Mouse (Mus musculus): ENCODE results near the gene Frmd5. TPM values are rescaled to one million over a fixed set of nuclear protein-coding genes. Genes with fewer than 3 reads are reported as not detected.

The Frmd5 gene
- polyA plus RNA-seq, 1 experiment from 2014 or later, result 40.8 TPM

DNA sequence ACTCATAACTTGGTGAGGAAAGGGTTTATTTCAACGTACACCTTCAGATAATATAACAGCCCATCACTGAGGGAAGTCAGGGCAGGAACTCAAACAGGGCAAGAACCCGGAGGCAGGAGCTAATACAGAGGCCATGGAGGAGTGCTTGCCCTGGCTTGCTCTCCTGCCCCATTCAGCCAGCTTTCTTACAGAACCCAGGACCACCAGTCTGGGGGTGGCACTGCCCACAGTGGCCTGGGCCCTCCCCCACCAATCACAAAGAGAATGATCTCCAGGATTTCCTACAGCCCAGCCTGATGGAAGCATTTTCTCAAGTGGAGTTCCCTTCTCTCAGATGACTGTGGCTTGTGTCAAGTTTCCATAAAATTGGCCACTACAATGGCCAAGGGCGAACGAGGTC lies 67.5 kb downstream of the Frmd5 start:
- Histone ChIP-seq H3K36me3 (ENCODE audit: control insufficient read depth, insufficient read depth, low read length) (no peaks in the 10 kb centered on the region), H3K4me3 (ENCODE audit: control insufficient read depth in 1 of 2, insufficient read depth in 1 of 2, low read depth in 1 of 2, low read length in 2 of 2) (no peak overlapping the region), H3K27me3 (ENCODE audit: control insufficient read depth, insufficient read depth, low read length) (no peaks in the 10 kb centered on the region), H3K9me3 (ENCODE audit: control insufficient read depth, low read length) (no peaks in the 10 kb centered on the region), H3K9ac (ENCODE audit: low read length) (no peak overlapping the region), H3K4me2 (ENCODE audit: low read length) (no peak overlapping the region), H3K4me1 (ENCODE audit: control insufficient read depth in 2 of 2, insufficient read depth in 2 of 2, low read length in 2 of 2) (no peaks in the 10 kb centered on the region), H3K27ac (replicated peaks in 1 of 2; ENCODE audit: control insufficient read depth in 1 of 2, insufficient read depth in 1 of 2, low read depth in 2 of 2, low read length in 2 of 2) (no peak overlapping the region)
- no peak for ATAC-seq (ENCODE audit: insufficient number of reproducible peaks, insufficient read depth, low FRiP score, low read depth)
- WGBS, result 84% methylated on average over 4 of the region's 4 CpGs

DNA sequence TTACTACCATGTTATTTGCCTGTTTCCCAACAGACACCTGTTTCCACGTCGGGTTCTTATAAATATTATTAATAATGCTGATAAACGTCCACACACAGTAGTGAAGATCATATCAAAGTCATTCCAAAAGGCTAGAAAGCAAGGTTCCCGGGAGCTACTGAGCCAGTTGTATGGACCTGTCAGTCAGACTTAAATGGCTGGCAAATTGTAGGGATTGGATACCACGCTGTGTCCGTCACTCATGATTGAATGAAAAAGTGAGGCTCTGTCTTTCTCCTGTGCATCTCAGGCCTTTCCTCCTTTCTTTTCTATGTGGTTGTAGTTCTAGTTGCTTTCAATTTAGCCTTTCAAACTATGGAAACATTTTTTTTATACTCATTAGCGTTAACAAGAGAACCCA lies 73.5 kb downstream of the Frmd5 start:
- H3K4me3 ChIP-seq (ENCODE audit: control insufficient read depth in 1 of 2, insufficient read depth in 1 of 2, low read depth in 1 of 2, low read length in 2 of 2), result no peak overlapping the region
- H3K4me2 ChIP-seq (ENCODE audit: low read length), result no peak overlapping the region
- 84% methylated on average over 7 of the region's 7 CpGs for WGBS
- no peaks in the 10 kb centered on the region for H3K9me3 ChIP-seq (ENCODE audit: control insufficient read depth, low read length)
- no peaks in the 10 kb centered on the region for H3K36me3 ChIP-seq (ENCODE audit: control insufficient read depth, insufficient read depth, low read length)
- H3K27ac ChIP-seq (replicated peaks in 1 of 2; ENCODE audit: control insufficient read depth in 1 of 2, insufficient read depth in 1 of 2, low read depth in 2 of 2, low read length in 2 of 2), result no peak overlapping the region
- H3K4me1 ChIP-seq (ENCODE audit: control insufficient read depth in 2 of 2, insufficient read depth in 2 of 2, low read length in 2 of 2), result no peaks in the 10 kb centered on the region
- no peak for ATAC-seq (ENCODE audit: insufficient number of reproducible peaks, insufficient read depth, low FRiP score, low read depth)
- H3K9ac ChIP-seq (ENCODE audit: low read length), result no peak overlapping the region
- H3K27me3 ChIP-seq (ENCODE audit: control insufficient read depth, insufficient read depth, low read length), result no peaks in the 10 kb centered on the region

DNA sequence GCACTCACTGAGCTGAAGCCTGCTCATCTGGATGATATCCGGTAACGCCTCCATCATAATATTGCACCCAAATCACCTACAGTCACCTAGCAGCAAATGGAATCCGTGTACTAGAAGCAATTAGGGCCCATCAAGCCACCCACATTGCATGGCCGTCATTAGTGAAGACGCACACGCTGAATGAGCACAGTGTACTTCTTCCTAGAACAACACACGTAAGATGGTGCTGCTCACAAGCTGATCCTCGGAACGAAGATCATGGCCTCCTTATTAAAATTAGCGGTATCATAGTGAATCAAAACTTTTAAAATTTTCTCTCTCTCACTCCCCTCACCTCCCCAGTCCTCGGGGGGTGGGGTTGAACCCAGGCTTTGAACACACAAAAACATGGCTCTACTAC lies 76.4 kb downstream of the Frmd5 start:
- WGBS, result 87% methylated on average over 11 of the region's 11 CpGs
- ATAC-seq (ENCODE audit: insufficient number of reproducible peaks, insufficient read depth, low FRiP score, low read depth), result no peak
- Histone ChIP-seq H3K4me2 (ENCODE audit: low read length) (no peak overlapping the region), H3K27me3 (ENCODE audit: control insufficient read depth, insufficient read depth, low read length) (no peaks in the 10 kb centered on the region), H3K9me3 (ENCODE audit: control insufficient read depth, low read length) (no peaks in the 10 kb centered on the region), H3K4me3 (ENCODE audit: control insufficient read depth in 1 of 2, insufficient read depth in 1 of 2, low read depth in 1 of 2, low read length in 2 of 2) (no peak overlapping the region), H3K4me1 (ENCODE audit: control insufficient read depth in 2 of 2, insufficient read depth in 2 of 2, low read length in 2 of 2) (no peaks in the 10 kb centered on the region), H3K27ac (replicated peaks in 1 of 2; ENCODE audit: control insufficient read depth in 1 of 2, insufficient read depth in 1 of 2, low read depth in 2 of 2, low read length in 2 of 2) (no peak overlapping the region), H3K36me3 (ENCODE audit: control insufficient read depth, insufficient read depth, low read length) (no peaks in the 10 kb centered on the region), H3K9ac (ENCODE audit: low read length) (no peak overlapping the region)

DNA sequence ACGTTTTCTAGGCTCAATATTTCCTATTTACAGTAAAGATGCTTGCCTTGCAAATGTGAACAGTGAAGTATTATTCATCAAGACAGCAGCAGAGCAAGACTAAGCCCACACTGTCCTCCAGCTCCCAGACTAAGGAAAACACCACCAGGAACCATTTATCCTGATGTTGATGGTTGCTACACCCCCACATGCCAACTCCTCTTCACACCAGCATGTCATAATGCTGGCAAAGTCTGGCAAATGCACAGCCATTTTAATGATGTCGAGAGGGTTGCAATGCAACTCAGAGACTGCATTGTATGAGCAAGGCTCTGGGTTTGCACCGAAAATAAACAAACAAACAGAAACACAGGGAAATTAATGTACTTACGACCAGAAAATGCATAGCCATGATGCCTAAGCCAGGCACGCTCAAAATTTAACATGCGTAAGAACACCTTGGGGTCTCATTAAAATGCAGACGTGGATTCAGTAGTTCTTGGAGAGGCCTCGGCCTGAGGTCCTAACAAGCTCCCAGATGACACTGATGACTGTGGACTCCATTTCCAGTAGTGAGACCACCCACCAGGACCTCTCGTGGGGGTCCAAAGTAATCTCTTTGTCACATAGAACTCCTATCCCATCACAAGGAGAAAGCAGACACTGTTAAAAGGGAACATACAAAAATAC lies 77.8 kb downstream of the Frmd5 start:
- Histone ChIP-seq H3K36me3 (ENCODE audit: control insufficient read depth, insufficient read depth, low read length) (no peaks in the 10 kb centered on the region), H3K9ac (ENCODE audit: low read length) (no peak overlapping the region), H3K4me2 (ENCODE audit: low read length) (no peak overlapping the region), H3K27ac (replicated peaks in 1 of 2; ENCODE audit: control insufficient read depth in 1 of 2, insufficient read depth in 1 of 2, low read depth in 2 of 2, low read length in 2 of 2) (no peak overlapping the region), H3K27me3 (ENCODE audit: control insufficient read depth, insufficient read depth, low read length) (no peaks in the 10 kb centered on the region), H3K4me3 (ENCODE audit: control insufficient read depth in 1 of 2, insufficient read depth in 1 of 2, low read depth in 1 of 2, low read length in 2 of 2) (no peak overlapping the region), H3K9me3 (ENCODE audit: control insufficient read depth, low read length) (no peaks in the 10 kb centered on the region), H3K4me1 (ENCODE audit: control insufficient read depth in 2 of 2, insufficient read depth in 2 of 2, low read length in 2 of 2) (no peaks in the 10 kb centered on the region)
- 77% methylated on average over 9 of the region's 9 CpGs for WGBS
- no peak for ATAC-seq (ENCODE audit: insufficient number of reproducible peaks, insufficient read depth, low FRiP score, low read depth)

DNA sequence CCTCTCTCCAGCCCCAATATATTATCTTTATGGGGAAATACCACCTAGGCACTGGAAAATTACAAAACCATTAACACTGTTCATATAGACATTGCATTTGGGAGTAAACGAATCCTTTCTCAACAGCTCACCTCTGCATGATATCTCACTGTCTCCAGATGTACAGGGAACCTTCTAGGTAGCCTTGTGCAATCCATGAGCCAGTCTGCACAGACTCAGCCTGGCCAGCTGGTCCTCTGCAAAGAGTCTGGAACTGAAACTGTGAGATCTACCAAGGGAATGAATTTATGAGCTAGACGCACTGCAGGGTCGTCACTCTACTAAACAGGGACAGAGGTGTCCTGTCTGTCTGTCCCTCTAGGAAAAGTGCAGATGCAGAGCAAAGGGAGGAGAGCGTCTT lies 82.0 kb downstream of the Frmd5 start:
- 76% methylated on average over 4 of the region's 4 CpGs for WGBS

DNA sequence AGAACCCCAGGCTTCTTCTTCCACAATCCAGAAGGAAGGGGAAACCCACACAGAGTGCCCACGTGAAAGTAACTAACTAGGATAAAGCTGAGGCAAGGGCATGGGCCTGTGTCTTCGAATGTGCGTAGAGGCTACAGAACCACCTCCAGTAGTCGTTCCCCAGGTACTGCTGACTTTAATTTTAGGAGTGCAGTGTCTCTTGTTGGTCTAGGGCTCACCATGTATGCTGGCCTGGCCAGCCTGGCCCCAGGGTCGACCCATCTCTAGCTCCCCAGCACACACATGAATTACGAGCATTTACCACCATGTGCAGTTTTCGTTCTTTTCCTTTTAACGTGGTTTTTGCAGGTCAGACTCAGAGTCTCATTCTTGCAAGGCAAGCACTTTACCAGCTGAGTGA lies 83.1 kb downstream of the Frmd5 start:
- Histone ChIP-seq H3K4me2 (ENCODE audit: low read length) (no peak overlapping the region), H3K4me3 (ENCODE audit: control insufficient read depth in 1 of 2, insufficient read depth in 1 of 2, low read depth in 1 of 2, low read length in 2 of 2) (no peak overlapping the region), H3K4me1 (ENCODE audit: control insufficient read depth in 2 of 2, insufficient read depth in 2 of 2, low read length in 2 of 2) (no peaks in the 10 kb centered on the region), H3K9me3 (ENCODE audit: control insufficient read depth, low read length) (no peaks in the 10 kb centered on the region), H3K9ac (ENCODE audit: low read length) (no peak overlapping the region), H3K27ac (replicated peaks in 1 of 2; ENCODE audit: control insufficient read depth in 1 of 2, insufficient read depth in 1 of 2, low read depth in 2 of 2, low read length in 2 of 2) (no peak overlapping the region), H3K36me3 (ENCODE audit: control insufficient read depth, insufficient read depth, low read length) (no peaks in the 10 kb centered on the region), H3K27me3 (ENCODE audit: control insufficient read depth, insufficient read depth, low read length) (no peaks in the 10 kb centered on the region)
- 85% methylated on average over 8 of the region's 8 CpGs for WGBS
- ATAC-seq (ENCODE audit: insufficient number of reproducible peaks, insufficient read depth, low FRiP score, low read depth), result no peak

More for the DNA sequence above, 82.0 kb downstream of the Frmd5 start:
- Histone ChIP-seq H3K36me3 (ENCODE audit: control insufficient read depth, insufficient read depth, low read length) (no peaks in the 10 kb centered on the region), H3K4me1 (ENCODE audit: control insufficient read depth in 2 of 2, insufficient read depth in 2 of 2, low read length in 2 of 2) (no peaks in the 10 kb centered on the region), H3K9me3 (ENCODE audit: control insufficient read depth, low read length) (no peaks in the 10 kb centered on the region), H3K27ac (replicated peaks in 1 of 2; ENCODE audit: control insufficient read depth in 1 of 2, insufficient read depth in 1 of 2, low read depth in 2 of 2, low read length in 2 of 2) (no peak overlapping the region), H3K27me3 (ENCODE audit: control insufficient read depth, insufficient read depth, low read length) (no peaks in the 10 kb centered on the region), H3K4me3 (ENCODE audit: control insufficient read depth in 1 of 2, insufficient read depth in 1 of 2, low read depth in 1 of 2, low read length in 2 of 2) (no peak overlapping the region), H3K9ac (ENCODE audit: low read length) (no peak overlapping the region), H3K4me2 (ENCODE audit: low read length) (no peak overlapping the region)
- ATAC-seq (ENCODE audit: insufficient number of reproducible peaks, insufficient read depth, low FRiP score, low read depth), result no peak

DNA sequence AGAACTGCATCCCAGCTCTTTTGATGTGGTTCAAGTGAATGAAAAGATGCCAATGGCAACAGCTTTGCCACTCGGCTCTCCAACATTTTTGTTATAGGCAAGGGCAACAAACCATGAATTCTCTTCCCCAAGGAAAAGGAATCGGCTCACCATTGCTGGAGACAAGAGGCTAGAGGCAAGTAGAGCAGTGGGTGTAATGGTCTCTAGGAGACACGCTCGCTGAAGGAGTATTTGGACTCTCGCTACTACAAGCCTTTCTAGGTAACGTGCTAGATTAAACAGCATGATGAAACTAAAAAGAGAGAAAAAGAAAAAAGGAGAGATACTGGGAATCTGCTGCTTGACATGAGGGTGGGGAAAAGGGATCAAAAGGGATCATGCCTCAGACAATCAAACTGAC lies 87.9 kb downstream of the Frmd5 start:
- Histone ChIP-seq H3K4me2 (ENCODE audit: low read length) (no peak overlapping the region), H3K4me1 (ENCODE audit: control insufficient read depth in 2 of 2, insufficient read depth in 2 of 2, low read length in 2 of 2) (no peaks in the 10 kb centered on the region), H3K9me3 (ENCODE audit: control insufficient read depth, low read length) (peaks cover 7% of the 10 kb centered on the region), H3K27me3 (ENCODE audit: control insufficient read depth, insufficient read depth, low read length) (no peaks in the 10 kb centered on the region), H3K9ac (ENCODE audit: low read length) (no peak overlapping the region), H3K4me3 (ENCODE audit: control insufficient read depth in 1 of 2, insufficient read depth in 1 of 2, low read depth in 1 of 2, low read length in 2 of 2) (no peak overlapping the region), H3K27ac (replicated peaks in 1 of 2; ENCODE audit: control insufficient read depth in 1 of 2, insufficient read depth in 1 of 2, low read depth in 2 of 2, low read length in 2 of 2) (no peak overlapping the region), H3K36me3 (ENCODE audit: control insufficient read depth, insufficient read depth, low read length) (no peaks in the 10 kb centered on the region)
- ATAC-seq (ENCODE audit: insufficient number of reproducible peaks, insufficient read depth, low FRiP score, low read depth), result no peak
- WGBS, result 84% methylated on average over 6 of the region's 6 CpGs

DNA sequence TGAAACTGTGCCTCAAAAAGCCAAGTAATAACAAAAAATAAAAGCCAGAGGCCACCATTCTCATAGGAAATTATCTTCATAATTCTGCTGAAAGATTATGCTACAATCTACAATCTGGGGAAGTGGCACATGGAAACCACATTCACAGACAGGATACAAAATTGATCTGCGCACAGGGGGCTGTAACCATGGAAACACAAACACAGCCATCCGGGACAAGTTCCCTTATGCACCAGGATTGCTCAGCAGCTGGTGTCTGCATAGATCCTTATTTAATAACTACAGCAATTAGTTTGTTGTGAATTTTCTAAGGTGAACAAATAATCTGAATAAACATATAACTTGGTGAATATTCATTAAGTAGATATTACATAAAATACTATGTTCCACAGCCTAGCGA lies 89.8 kb downstream of the Frmd5 start:
- no peak overlapping the region for H3K4me3 ChIP-seq (ENCODE audit: control insufficient read depth in 1 of 2, insufficient read depth in 1 of 2, low read depth in 1 of 2, low read length in 2 of 2)
- no peak for ATAC-seq (ENCODE audit: insufficient number of reproducible peaks, insufficient read depth, low FRiP score, low read depth)
- WGBS, result 76% methylated on average over 3 of the region's 3 CpGs

More for the DNA sequence above, 89.8 kb downstream of the Frmd5 start:
- H3K9ac ChIP-seq (ENCODE audit: low read length), result no peak overlapping the region
- no peak overlapping the region for H3K27ac ChIP-seq (replicated peaks in 1 of 2; ENCODE audit: control insufficient read depth in 1 of 2, insufficient read depth in 1 of 2, low read depth in 2 of 2, low read length in 2 of 2)
- no peaks in the 10 kb centered on the region for H3K36me3 ChIP-seq (ENCODE audit: control insufficient read depth, insufficient read depth, low read length)
- H3K4me2 ChIP-seq (ENCODE audit: low read length), result no peak overlapping the region
- no peaks in the 10 kb centered on the region for H3K4me1 ChIP-seq (ENCODE audit: control insufficient read depth in 2 of 2, insufficient read depth in 2 of 2, low read length in 2 of 2)
- no peaks in the 10 kb centered on the region for H3K27me3 ChIP-seq (ENCODE audit: control insufficient read depth, insufficient read depth, low read length)
- H3K9me3 ChIP-seq (ENCODE audit: control insufficient read depth, low read length), result peaks cover 7% of the 10 kb centered on the region

All from heart, embryonic 14.5 days (tissue).